Mouse (Mus musculus) left cerebral cortex, postnatal 36 days (tissue): ENCODE measurements at regions not wholly inside any gene's neighbourhood (a gene's known extent, or its start where the extent isn't known, plus 50 kb on each side); places are given as distances from the start of the nearest gene placed in this dataset.
"Not testable (repeated sequence)": the region's sequence is repeated elsewhere in the genome, so short reads cannot be mapped to it uniquely, and the experiment has no call there.

Source experiments
- DNase-seq, 2 experiments: peaks; one replicate each; pipeline ENCODE4 v3.0.0; 2021 to 2022; ENCODE audit warnings: low spot score in 2 of 2, mixed read lengths in 1 of 2
- intact Hi-C: fragments of 180-260 bp; cut with DNase I; formaldehyde crosslinking; loops from one replicate; pipeline ENCODE4 v1.15.1; 2025

DNA sequence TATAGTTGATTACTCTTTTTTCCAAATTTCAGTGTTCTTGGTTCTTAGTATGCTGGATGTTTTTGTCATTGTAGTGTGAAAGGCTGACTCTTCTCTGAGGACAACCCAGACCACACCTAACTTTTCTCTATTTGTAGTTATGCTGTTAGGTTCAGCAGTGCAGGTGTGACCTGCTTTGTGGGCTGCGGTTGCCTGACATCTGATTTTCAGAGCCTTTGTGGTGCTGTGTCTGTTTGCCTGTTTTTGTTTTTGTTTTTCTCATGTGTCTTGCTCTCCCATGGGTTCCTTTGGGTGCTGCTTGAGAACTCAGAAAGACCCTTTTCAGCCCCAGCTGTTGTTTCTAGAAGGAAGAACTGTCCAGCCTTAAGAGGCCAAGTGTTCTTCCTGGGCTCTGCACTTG is 52.0 kb upstream of the Trpm1 start:
- DNase-seq, result no peak
- intact Hi-C loops, result no loop called here

- DNase-seq, result no peak
Measured at GRCm38 (mm10) chr7:64099606-64100005, 54.0 kb upstream of the Trpm1 start.

DNA sequence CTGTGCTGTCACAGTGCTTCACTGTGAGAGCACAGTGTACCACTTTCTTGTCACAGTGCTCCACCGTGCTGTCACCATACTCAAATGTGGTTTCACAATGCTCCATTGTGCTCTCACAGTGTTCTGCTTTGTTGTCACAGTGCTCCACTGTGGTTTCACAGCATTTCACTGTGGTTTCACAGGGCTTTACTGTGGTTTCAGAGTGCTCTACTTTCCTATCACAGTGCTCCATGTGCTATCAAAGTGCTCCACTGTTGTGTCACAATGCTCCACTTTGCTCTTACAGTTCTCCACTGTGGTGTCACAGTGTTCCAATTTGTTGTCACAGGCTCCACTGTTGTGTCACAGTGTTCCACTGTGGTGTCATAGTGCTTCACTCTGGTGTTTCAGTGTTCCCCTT is 63.6 kb upstream of the Trpm1 start:
- intact Hi-C loops, result no loop called here
- DNase-seq, result no peak

More at GRCm38 (mm10) chr7:64099606-64100005, 54.0 kb upstream of the Trpm1 start:
- intact Hi-C loops, result no loop called here

- no peak for DNase-seq
- intact Hi-C loops, result no loop called here
Measured at GRCm38 (mm10) chr7:64089034-64089433, 64.6 kb upstream of the Trpm1 start.

DNA sequence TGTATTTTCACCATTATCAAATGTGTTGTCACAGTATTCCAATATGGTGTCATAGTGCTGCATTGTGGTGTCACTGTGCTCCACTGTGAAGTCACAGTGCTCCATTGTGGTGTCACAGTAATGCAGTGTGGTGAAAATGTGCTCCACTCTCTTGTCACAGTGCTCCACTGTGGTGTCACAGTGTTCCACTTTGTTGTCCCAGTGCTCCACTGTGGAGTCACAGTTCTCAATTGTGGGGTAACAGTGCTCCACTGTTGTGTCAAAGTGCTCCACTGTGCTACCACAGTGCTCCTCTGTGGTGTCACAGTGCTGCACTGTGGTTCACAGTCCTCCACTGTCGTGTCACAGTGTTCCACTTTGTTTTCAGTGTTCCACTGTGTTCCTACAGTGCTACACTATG is 69.7 kb upstream of the Trpm1 start:
- DNase-seq, intact Hi-C loops: not testable (repeated sequence)

- DNase-seq, result no peak
- intact Hi-C loops, result no loop called here
Measured at GRCm38 (mm10) chr7:64082651-64083050, 71.0 kb upstream of the Trpm1 start.

GRCm38 (mm10) chr7:64082201-64082600 is 71.4 kb upstream of the Trpm1 start:
- intact Hi-C loops, result no loop called here
- no peak for DNase-seq

- intact Hi-C loops, result no loop called here
- DNase-seq, result no peak
Measured at GRCm38 (mm10) chr7:64081618-64082017, 72.0 kb upstream of the Trpm1 start.

GRCm38 (mm10) chr7:64081019-64081418 is 72.6 kb upstream of the Trpm1 start:
- intact Hi-C loops, result no loop called here
- DNase-seq, result no peak

DNA sequence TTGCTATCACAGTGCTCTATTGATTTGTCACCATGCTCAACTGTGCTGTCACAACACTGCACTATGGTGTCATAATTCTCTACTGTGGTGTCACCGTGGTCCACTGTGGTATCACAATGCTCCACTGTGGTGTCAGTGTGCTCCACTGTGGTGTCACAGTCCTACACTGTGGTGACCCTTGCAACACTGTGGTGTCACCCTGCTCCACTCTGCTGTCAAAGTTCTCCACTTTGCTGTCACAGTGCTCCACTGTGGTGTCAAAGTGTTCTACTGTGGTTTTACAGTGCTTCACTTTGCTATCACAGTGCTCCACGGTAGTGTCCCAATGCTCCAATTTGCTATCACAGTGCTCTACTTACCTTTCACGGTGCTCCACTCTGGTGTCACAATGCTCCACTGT is 74.3 kb upstream of the Trpm1 start:
- intact Hi-C loops, result no loop called here
- DNase-seq, result no peak

DNA sequence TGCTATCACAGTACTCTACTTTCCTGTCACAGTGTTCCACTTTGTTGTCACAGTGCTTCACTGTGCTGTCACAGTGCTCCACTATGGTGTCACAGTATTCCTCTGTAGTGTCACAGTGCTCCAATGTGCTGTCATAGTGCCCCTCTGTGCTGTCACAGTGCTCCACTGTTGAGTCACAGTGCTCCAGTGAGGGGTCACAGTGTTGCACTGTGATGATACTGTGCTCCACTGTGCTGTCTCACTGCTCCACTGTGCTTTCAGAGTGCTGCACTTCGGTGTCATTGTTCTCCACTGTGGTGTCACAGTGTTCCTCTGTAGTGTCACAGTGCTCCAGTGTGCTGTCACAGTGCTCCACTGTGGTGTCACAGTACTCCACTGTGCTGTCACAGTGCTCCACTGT is 75.0 kb upstream of the Trpm1 start:
- intact Hi-C loops, result no loop called here
- DNase-seq, result no peak

DNA sequence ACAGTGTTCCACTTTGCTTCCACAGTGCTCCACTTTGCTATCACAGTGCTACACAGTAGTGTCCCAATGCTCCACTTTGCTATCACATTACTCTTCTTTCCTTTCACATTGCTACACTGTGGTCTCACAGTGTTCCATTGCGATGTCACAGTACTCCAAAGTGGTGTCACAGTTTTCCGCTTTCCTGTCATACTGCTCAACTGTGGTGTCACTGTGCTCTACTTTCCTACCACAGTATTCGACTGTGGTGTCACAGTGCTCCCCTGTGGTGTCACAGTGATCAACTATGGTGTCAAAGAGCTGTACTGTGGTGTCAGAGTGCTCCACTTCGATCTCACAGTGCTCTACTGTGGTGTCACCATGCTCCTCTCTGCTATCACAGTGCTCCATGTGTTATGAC is 76.1 kb upstream of the Trpm1 start:
- no peak for DNase-seq
- intact Hi-C loops, result no loop called here

DNA sequence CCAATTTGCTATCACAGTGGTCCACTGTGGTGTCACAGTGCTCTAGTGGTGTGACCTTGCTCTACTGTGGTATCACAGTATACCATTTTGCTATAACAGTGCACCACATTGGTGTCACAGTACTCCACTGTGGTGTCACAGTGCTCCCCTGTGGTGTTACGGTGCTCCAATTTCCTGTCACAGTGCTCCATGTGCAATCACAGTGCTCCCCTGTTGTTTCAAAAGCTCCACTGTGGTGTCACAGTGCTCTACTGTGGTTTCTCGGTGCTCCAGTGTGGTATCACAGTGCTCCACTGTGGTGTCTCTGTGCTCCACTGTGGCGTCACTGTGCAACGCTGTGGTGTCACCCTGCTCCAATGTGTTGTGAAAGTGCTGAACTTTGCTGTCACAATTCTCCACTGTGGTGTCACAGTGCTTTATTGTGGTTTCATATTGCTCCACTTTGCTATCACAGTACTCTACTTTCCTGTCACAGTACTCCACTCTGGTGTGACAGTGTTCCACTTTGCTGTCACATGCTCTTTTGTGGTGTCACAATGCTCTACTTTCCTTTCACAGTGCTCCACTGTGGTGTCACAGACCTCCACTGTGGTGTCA is 76.8 kb upstream of the Trpm1 start:
- DNase-seq, result no peak
- intact Hi-C loops, result no loop called here

DNA sequence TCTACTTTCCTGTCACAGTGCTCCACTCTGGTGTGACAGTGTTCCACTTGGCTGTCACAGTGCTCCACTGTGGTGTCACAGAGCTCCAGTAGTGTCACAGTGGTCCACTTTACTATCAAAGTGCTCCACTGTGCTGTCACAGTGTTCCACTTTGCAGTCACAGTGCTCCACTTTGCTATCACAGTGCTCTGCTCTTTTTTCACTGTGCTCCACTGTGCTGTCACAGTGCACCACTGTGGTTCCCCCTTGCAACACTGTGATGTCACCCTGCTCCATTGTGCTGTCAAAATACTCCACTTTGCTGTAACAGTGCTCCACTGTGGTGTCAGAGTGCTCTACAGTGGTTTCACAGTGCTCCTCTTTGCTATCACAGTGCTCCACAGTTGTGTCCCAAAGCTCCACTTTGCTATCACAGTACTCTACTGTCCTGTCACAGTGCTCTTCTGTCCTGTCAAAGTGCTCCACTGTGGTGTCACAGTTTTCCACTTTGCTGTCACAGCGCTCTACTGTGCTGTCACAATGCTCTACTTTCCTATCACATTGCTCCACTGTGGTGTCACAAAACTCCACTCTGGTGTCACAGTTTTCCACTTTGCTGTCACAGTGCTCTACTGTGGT is 77.8 kb upstream of the Trpm1 start:
- intact Hi-C loops, result no loop called here
- peak in 1 of 2 experiments; percentile 1 for DNase-seq

GRCm38 (mm10) chr7:64074661-64075234 is 78.9 kb upstream of the Trpm1 start:
- intact Hi-C loops, result no loop called here
- DNase-seq, result peak in 1 of 2 experiments; percentile 2

DNA sequence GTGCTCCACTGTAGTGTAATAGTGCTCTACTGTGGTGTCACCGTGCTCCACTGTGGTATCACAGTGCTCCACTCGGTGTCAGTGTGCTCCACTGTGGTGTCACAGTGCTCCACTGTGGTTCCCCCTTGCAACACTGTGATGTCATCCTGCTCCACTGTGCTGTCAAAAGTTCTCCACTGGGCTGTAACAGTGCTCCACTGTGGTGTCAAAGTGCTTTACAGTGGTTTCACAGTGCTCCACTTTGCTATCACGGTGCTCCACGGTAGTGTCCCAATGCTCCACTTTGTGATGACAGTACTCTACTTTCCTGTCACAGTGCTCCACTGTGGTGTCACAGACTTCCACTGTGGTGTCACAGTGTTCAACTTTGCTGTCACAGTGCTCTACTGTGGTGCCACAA is 79.4 kb upstream of the Trpm1 start:
- intact Hi-C loops, result no loop called here
- DNase-seq, result no peak

GRCm38 (mm10) chr7:64073781-64074180 is 79.9 kb upstream of the Trpm1 start:
- intact Hi-C loops, result no loop called here
- no peak for DNase-seq

GRCm38 (mm10) chr7:64070930-64071329 is 82.7 kb upstream of the Trpm1 start:
- intact Hi-C loops, result no loop called here
- DNase-seq, result no peak

DNA sequence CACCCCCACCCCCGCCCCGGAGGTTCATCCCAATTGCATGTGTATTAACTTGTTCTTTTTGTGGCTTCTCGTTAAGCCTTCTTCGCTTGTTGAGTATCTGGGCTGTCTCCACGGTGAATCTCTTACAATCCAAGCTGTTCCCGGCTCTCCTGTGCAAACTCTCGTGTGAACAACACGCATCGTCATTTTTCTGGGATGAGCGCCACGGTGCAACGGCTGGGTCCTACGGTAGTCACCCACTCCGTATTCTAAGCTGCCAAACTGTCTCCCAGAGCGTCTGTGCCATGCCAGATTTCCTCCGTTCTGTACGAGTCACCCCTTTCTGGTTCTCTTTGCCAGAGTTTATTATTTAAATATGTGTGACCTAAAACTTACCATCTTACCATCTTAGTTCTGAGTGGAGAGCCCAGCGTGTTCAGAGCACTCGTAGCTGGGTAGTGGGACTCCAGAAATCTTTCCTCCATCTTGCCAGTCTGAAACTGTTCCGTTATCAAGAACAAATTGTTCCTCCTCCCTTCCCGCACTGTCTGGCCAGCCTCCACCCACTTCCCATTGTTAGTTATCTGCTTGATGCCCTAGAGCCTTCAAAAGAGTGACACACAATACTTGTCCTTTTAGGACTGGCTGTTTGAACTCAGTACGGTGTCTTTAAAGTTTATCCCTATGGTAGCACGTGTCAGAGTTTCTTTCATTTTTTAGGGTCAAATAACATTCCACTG is 87.9 kb upstream of the Trpm1 start:
- intact Hi-C loops, result loop anchor here (5.0 to 10.0 kb wide), 2 partner anchors 89 to 128 kb away; partner anchors contain the start of genes Klf13 and Trpm1
- DNase-seq, result peak; percentile 87 to 91

- peak; percentile 36 to 49 for DNase-seq
- intact Hi-C loops, result loop anchor here (5.0 to 10.0 kb wide), 3 partner anchors 90 to 312 kb away; partner anchors contain the start of genes Klf13 and Trpm1
Measured at GRCm38 (mm10) chr7:64064460-64065241, 89.0 kb upstream of the Trpm1 start.
